Mouse (Mus musculus) effector memory CD4-positive, alpha-beta T cell, adult 7 months (primary cell): ENCODE results near the gene Arhgap4. TPM values are rescaled to one million over a fixed set of nuclear protein-coding genes. Genes with fewer than 3 reads are reported as not detected.

Experiments
- polyA plus RNA-seq: library from polyadenylated mRNA; unstranded; fragments of 100-300 nt; shearing (Covaris generic); gene quantifications from one replicate; pipeline ENCODE4 v1.2.1, GENCODE M21; 2017

Gene Arhgap4
- 216 TPM for polyA plus RNA-seq

GRCm38 (mm10) chrX:73921823-73922549, at the start of gene Arhgap4, which contains the start of gene Naa10:
Gene Arhgap4 (minus strand): TSS chrX:73921870.
Gene Naa10 (minus strand): TSS chrX:73921944.

DNA sequence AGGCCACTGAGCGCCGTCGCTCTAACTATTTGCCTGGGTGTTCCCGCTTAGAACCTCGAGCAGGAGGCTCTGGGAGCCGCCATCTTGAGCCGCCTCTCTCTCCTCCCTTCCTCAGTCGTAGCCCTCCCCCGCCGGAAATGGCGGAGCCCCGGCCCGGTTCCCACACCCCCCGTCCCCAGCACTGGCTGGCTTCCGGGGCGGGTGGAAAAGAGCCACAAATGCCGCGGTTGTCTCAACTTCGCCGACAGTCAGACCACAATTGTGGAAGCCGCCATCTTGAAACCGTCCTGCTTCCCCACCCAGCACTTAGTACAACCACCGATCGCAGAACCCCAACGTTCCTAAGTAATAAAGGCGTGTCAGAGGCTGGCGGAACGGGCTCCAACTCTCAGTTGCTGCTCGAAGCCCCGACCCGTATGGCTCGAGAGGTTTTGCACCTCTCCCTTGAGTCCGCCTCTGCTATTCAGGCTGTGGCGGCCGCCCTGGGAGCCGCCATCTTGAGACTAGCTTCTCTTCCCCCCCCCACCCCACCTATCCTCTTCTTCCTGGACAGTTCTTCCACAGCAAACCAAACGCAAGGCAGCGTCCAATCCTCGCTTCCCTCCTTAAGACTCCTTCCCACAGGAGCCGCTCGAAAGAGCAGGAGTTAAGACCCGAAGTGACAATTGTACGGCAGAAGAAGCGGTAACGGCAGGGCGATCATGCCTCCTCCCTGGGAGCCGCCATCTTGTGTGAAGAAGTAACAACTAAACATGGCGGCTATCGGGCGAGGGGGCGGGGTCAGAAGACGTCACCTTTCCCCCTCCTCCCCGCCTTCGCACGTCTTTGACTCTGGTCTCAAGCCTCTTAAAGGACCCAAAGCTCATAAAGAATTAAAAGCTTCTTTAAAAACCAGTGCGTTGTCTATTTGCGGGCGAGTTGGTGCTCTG, 44.8 kb upstream of the Arhgap4 start, which contains the start of gene Hcfc1:
Gene Hcfc1 (minus strand): TSS at position 110 of the 929 bp plus-strand sequence.

GRCm38 (mm10) chrX:73930402-73931062, 8.9 kb upstream of the Arhgap4 start, which contains the start of gene Renbp:
Gene Renbp (minus strand): TSS chrX:73930850.

DNA sequence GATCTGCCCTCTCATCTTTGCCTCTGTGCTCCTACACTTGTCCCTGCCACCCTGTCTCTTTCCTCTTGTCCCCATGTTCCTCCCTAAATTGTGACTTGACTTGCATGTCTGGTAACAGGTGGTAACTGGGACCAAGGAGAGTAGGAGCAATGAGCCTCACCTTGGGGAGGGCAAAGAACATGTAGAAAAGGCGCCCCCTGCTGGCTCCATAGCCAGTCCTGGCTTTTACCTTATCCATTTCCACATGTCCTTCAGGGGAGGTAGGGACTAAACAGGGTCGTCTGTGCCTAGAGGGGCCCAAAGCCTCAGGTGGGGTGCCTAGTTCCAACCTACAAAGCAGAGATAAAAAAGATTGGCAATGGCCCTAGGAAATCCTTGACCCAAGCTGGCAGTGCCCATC, 26.0 kb downstream of the Arhgap4 start, which contains the start of gene L1cam:
Gene L1cam (minus strand): TSS at position 387 of the 400 bp plus-strand sequence.

DNA sequence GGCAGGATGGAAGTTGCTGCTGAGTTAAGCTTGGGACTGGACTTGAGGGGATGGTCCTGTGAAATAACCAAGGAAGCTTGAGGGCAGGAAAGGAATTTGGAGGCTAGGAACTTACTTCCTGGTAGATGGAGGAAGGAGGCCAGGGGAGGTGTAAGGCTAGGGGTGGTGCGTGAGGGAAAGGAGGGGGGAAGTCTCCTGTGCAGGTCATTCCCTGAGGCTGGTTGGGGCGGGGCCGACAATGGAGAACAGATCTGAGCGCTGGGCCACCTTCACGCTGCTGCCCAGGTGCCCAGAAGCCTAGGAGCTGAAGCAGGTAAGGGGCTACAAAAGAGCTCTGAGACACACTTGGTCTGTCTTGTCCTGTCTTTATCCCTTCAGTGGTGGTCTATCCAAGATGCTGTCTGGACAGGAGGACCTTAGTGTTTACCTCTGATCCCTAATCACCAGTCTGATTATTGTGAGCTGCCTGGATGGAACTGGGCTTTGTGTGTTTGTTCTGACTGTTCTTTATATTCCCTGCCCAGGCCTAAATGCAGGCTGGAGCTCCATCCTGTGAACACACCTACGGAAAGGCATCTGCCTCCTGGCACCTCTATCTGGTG, 30.0 kb downstream of the Arhgap4 start, which contains the start of gene Avpr2:
Gene Avpr2 (plus strand): TSS at position 552 of the 602 bp plus-strand sequence.

Other genes with a start within 250 kb of the Arhgap4 start
- gene Slc6a8, start 248.7 kb downstream of the Arhgap4 start, polyA plus RNA-seq = not detected
- gene Bcap31, start 205.7 kb downstream of the Arhgap4 start, polyA plus RNA-seq = 197 TPM
- 15.5 TPM for gene Abcd1, start 205.3 kb downstream of the Arhgap4 start, polyA plus RNA-seq
- gene Plxnb3, start 164.8 kb downstream of the Arhgap4 start, polyA plus RNA-seq = 0.21 TPM
- 0.68 TPM for gene Srpk3, start 147.5 kb downstream of the Arhgap4 start, polyA plus RNA-seq
- gene Idh3g, start 135.0 kb downstream of the Arhgap4 start, polyA plus RNA-seq = 168 TPM
- 217 TPM for gene Ssr4, start 134.8 kb downstream of the Arhgap4 start, polyA plus RNA-seq
- 0.10 TPM for gene Pdzd4, start 96.9 kb downstream of the Arhgap4 start, polyA plus RNA-seq
- 1.5 TPM for gene Avpr2, start 29.8 kb downstream of the Arhgap4 start, polyA plus RNA-seq
- 24.8 TPM for gene L1cam, start 25.8 kb downstream of the Arhgap4 start, polyA plus RNA-seq
- gene Naa10, start 74 bp upstream of the Arhgap4 start, polyA plus RNA-seq = 116 TPM
- 1.8 TPM for gene Renbp, start 9.0 kb upstream of the Arhgap4 start, polyA plus RNA-seq
- gene Hcfc1, start 44.5 kb upstream of the Arhgap4 start, polyA plus RNA-seq = 31.7 TPM
- 143 TPM for gene Irak1, start 102.0 kb upstream of the Arhgap4 start, polyA plus RNA-seq
- not detected for gene Opn1mw, start 205.6 kb upstream of the Arhgap4 start, polyA plus RNA-seq
- 53.0 TPM for gene Mecp2, start 213.5 kb upstream of the Arhgap4 start, polyA plus RNA-seq
- gene Tex28, start 246.0 kb upstream of the Arhgap4 start, polyA plus RNA-seq = not detected